Mouse (Mus musculus): Measurements from ENCODE around the gene Ehbp1l1. TPM values are rescaled to one million over a fixed set of nuclear protein-coding genes. Genes with fewer than 3 reads are reported as not detected.
A peak's percentile ranks its signal among the peaks of the same experiment; 100 is the strongest.

Ehbp1l1 gene
- total and polyA plus RNA-seq, 2 experiments, result 5.1 to 8.3 TPM

DNA sequence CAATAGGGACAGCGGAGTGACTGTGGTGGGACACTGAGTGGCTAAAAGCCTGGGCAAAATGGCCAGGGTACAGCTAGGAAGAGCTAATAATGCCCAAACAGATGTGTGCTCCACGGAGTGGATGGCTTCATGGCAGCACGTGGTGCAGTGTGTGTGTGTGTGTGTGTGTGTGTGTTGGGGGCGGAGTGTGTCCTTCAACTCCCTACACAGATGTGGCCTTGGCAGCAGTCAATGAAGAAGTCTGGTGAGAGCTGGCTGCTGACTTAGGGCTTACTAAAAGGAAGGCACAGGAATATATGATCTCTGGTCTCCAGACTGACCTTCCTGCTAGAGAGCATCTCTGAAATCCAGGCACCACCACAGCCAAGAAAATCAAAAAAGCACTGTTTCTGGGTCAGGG lies 57.7 kb downstream of the Ehbp1l1 start:
- no peak overlapping the region for H3K4me3 ChIP-seq (ENCODE audit: insufficient read depth, low read depth, low read length)
- no peak for DNase-seq (ENCODE audit: extremely low read depth, low read depth, low spot score)
- H3K27ac ChIP-seq (replicated peaks; ENCODE audit: insufficient read depth, low read depth, low read length), result no peak overlapping the region
- no peaks in the 10 kb centered on the region for H3K79me2 ChIP-seq (ENCODE audit: control insufficient read depth, insufficient read depth, low read length)
- H3K4me1 ChIP-seq (ENCODE audit: control insufficient read depth, insufficient read depth, low read length), result peaks cover 3% of the 10 kb centered on the region; the same call in 1 of the 2 replicates
- no peaks in the 10 kb centered on the region for H3K27me3 ChIP-seq (ENCODE audit: control insufficient read depth, insufficient read depth, low read length)
- TF ChIP-seq POLR2A (IDR thresholded peaks at IDR 0.05; ENCODE audit: extremely low read depth, insufficient read depth, low read length) (no peak), CTCF (IDR thresholded peaks at IDR 0.05; ENCODE audit: low read depth, low read length) (no peak)
- no peaks in the 10 kb centered on the region; the same call in 1 of the 2 replicates for H3K36me3 ChIP-seq (ENCODE audit: control insufficient read depth, insufficient read depth, low read length)
- 87% methylated on average over 4 of the region's 4 CpGs for WGBS
- no peak overlapping the region for H3K9ac ChIP-seq (ENCODE audit: low read depth, low read length)

GRCm38 (mm10) chr19:5666386-5666785 lies 59.7 kb downstream of the Ehbp1l1 start:
- Histone ChIP-seq H3K4me1 (ENCODE audit: control insufficient read depth, insufficient read depth, low read length) (peaks cover 3% of the 10 kb centered on the region; the same call in 1 of the 2 replicates), H3K36me3 (ENCODE audit: control insufficient read depth, insufficient read depth, low read length) (no peaks in the 10 kb centered on the region), H3K4me3 (ENCODE audit: insufficient read depth, low read depth, low read length) (no peak overlapping the region), H3K27me3 (ENCODE audit: control insufficient read depth, insufficient read depth, low read length) (no peaks in the 10 kb centered on the region), H3K79me2 (ENCODE audit: control insufficient read depth, insufficient read depth, low read length) (no peaks in the 10 kb centered on the region), H3K27ac (replicated peaks; ENCODE audit: insufficient read depth, low read depth, low read length) (no peak overlapping the region), H3K9ac (ENCODE audit: low read depth, low read length) (no peak overlapping the region)
- TF ChIP-seq CTCF (IDR thresholded peaks at IDR 0.05; ENCODE audit: low read depth, low read length) (no peak), POLR2A (IDR thresholded peaks at IDR 0.05; ENCODE audit: extremely low read depth, insufficient read depth, low read length) (no peak)
- DNase-seq (ENCODE audit: extremely low read depth, low read depth, low spot score), result no peak
- WGBS, result 95% methylated on average over 18 of the region's 18 CpGs

- TF ChIP-seq POLR2A (IDR thresholded peaks at IDR 0.05; ENCODE audit: extremely low read depth, insufficient read depth, low read length), result no peak
- TF ChIP-seq CTCF (IDR thresholded peaks at IDR 0.05; ENCODE audit: low read depth, low read length), result no peak
- no peak overlapping the region for H3K4me3 ChIP-seq (ENCODE audit: insufficient read depth, low read depth, low read length)
- H3K27ac ChIP-seq (replicated peaks; ENCODE audit: insufficient read depth, low read depth, low read length), result no peak overlapping the region
- WGBS, result 94% methylated on average over 15 of the region's 15 CpGs
- no peaks in the 10 kb centered on the region for H3K36me3 ChIP-seq (ENCODE audit: control insufficient read depth, insufficient read depth, low read length)
- no peaks in the 10 kb centered on the region; the same call in 1 of the 2 replicates for H3K79me2 ChIP-seq (ENCODE audit: control insufficient read depth, insufficient read depth, low read length)
- H3K4me1 ChIP-seq (ENCODE audit: control insufficient read depth, insufficient read depth, low read length), result peaks cover 3% of the 10 kb centered on the region; the same call in 1 of the 2 replicates
- H3K27me3 ChIP-seq (ENCODE audit: control insufficient read depth, insufficient read depth, low read length), result no peaks in the 10 kb centered on the region
- DNase-seq (ENCODE audit: extremely low read depth, low read depth, low spot score), result no peak
- no peak overlapping the region for H3K9ac ChIP-seq (ENCODE audit: low read depth, low read length)
These were observed 60.7 kb downstream of the Ehbp1l1 start for GRCm38 (mm10) chr19:5665465-5665864.

DNA sequence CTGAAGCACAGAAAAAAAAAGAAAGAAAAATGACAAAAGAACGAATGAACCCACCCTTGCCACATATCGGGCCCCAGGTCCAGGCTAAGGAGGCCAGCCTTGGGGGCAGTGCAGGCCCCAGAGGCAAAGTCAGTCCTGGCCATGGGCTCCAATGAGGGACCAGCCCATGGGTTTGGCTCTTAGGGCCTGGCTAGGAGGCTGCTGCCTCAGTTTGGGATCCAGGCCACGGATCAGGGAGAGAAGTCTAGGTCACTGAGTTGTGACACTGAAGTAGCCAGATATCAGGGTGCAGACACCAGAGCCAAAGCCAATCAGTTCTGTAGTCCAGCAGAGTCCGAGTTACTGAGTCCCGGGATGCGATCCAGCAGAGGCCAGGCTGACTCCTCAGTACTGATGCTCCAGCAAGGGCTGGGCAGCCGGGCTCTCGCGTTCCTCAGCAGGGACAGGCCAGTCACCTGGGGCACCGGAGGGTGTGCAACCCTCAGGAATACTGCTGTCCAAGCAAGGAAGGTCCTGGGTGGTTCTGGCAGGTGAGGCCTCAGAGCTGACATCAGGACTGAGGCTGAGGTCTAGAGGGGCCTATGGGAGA lies 61.4 kb downstream of the Ehbp1l1 start:
- H3K4me1 ChIP-seq (ENCODE audit: control insufficient read depth, insufficient read depth, low read length), result peaks cover 3% of the 10 kb centered on the region; the same call in 1 of the 2 replicates
- H3K27me3 ChIP-seq (ENCODE audit: control insufficient read depth, insufficient read depth, low read length), result no peaks in the 10 kb centered on the region
- TF ChIP-seq POLR2A (IDR thresholded peaks at IDR 0.05; ENCODE audit: extremely low read depth, insufficient read depth, low read length) (no peak), CTCF (IDR thresholded peaks at IDR 0.05; ENCODE audit: low read depth, low read length) (no peak)
- 97% methylated on average over 10 of the region's 10 CpGs for whole genome bisulfite sequencing
- no peak overlapping the region for H3K4me3 ChIP-seq (ENCODE audit: insufficient read depth, low read depth, low read length)
- DNase-seq (ENCODE audit: extremely low read depth, low read depth, low spot score), result no peak
- peaks cover 4% of the 10 kb centered on the region; the same call in 1 of the 2 replicates for H3K79me2 ChIP-seq (ENCODE audit: control insufficient read depth, insufficient read depth, low read length)
- no peaks in the 10 kb centered on the region for H3K36me3 ChIP-seq (ENCODE audit: control insufficient read depth, insufficient read depth, low read length)
- H3K9ac ChIP-seq (ENCODE audit: low read depth, low read length), result no peak overlapping the region
- no peak overlapping the region for H3K27ac ChIP-seq (replicated peaks; ENCODE audit: insufficient read depth, low read depth, low read length)

GRCm38 (mm10) chr19:5662981-5663913 lies 62.9 kb downstream of the Ehbp1l1 start, which contains the start of gene Sipa1:
Gene Sipa1, minus strand, starts transcription at chr19:5663707.
- H3K79me2 ChIP-seq (ENCODE audit: control insufficient read depth, insufficient read depth, low read length), result peaks cover 4% of the 10 kb centered on the region; the same call in 1 of the 2 replicates
- peak within 1 kb of the TSS; percentile 59 for H3K4me3 ChIP-seq (ENCODE audit: insufficient read depth, low read depth, low read length)
- no peak for TF ChIP-seq CTCF (IDR thresholded peaks at IDR 0.05; ENCODE audit: low read depth, low read length)
- TF ChIP-seq POLR2A (IDR thresholded peaks at IDR 0.05; ENCODE audit: extremely low read depth, insufficient read depth, low read length), result peak; percentile 71
- peak; percentile 63 for DNase-seq (ENCODE audit: extremely low read depth, low read depth, low spot score)
- peak within 1 kb of the TSS; percentile 61 for H3K9ac ChIP-seq (ENCODE audit: low read depth, low read length)
- peak within 1 kb of the TSS; percentile 33 for H3K27ac ChIP-seq (replicated peaks; ENCODE audit: insufficient read depth, low read depth, low read length)
- 4% methylated on average over 32 of the region's 32 CpGs for WGBS
- H3K4me1 ChIP-seq (ENCODE audit: control insufficient read depth, insufficient read depth, low read length), result peaks cover 3% of the 10 kb centered on the region; the same call in 1 of the 2 replicates
- H3K27me3 ChIP-seq (ENCODE audit: control insufficient read depth, insufficient read depth, low read length), result no peaks in the 10 kb centered on the region
- no peaks in the 10 kb centered on the region for H3K36me3 ChIP-seq (ENCODE audit: control insufficient read depth, insufficient read depth, low read length)

Measured in liver, adult 2 months (tissue).